Mouse (Mus musculus): ENCODE measurements around the gene Fkbp7. TPM values are rescaled to one million over a fixed set of nuclear protein-coding genes. Genes with fewer than 3 reads are reported as not detected.

The Fkbp7 gene
- polyA plus RNA-seq, 1 experiment from 2014 or later: 81.9 TPM

DNA sequence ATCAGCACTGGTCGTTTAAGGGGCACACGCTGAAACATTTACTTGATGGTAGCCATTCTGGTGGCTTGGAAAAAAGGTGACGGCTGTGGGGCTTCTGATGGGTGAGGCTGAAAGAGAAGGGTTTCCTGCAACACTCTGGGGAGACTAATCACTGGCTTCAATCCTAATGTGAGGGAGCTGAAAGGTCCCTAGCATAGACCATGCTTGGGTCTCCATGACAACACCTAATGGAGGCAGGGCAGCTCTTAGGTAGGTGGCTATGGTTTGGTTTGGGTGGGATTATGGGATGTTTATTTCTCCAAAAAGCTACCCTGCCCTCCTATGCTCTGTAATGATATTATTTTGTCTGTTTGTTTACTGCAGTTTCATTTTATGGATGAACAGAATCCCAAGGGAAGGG, 17.5 kb downstream of the Fkbp7 start:
- Histone ChIP-seq H3K4me3 (replicated peaks; ENCODE audit: low read length) (no peak overlapping the region), H3K9ac (ENCODE audit: low read length) (no peak overlapping the region), H3K4me2 (ENCODE audit: low read depth, low read length) (no peak overlapping the region), H3K27me3 (ENCODE audit: control insufficient read depth, insufficient read depth, low read length) (no peaks in the 10 kb centered on the region), H3K4me1 (ENCODE audit: control insufficient read depth, insufficient read depth, low read length) (no peaks in the 10 kb centered on the region), H3K36me3 (ENCODE audit: control insufficient read depth, insufficient read depth, low read length) (no peaks in the 10 kb centered on the region), H3K27ac (ENCODE audit: low read length) (no peak overlapping the region), H3K9me3 (replicated peaks; ENCODE audit: control insufficient read depth, low read length) (no peaks in the 10 kb centered on the region)
- WGBS: 79% methylated on average over 3 of the region's 3 CpGs
- ATAC-seq (ENCODE audit: insufficient read depth, low FRiP score): no peak

DNA sequence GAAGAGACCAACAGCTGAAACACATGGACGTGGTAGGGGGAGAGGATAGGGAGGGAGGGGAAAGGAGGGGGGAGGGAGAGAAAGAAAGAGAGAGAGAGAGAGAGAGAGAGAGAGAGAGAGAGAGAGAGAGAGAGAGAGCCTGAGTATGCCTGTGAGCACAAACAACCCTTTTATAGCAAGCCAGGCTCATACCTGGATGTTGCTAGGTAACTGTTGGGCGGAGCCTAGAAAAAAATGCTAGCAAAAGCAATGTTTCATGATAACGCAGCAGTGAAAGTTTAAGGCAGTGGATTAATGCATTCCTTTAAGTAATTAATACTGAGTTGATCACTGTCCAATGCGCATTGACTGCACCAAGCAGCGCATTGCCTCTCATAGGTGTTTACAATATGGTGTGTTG, 18.3 kb downstream of the Fkbp7 start:
- H3K4me2 ChIP-seq (ENCODE audit: low read depth, low read length): no peak overlapping the region
- 0 out of 2 replicates have a peak, but pooled peaks have one; percentile 37 for ATAC-seq (ENCODE audit: insufficient read depth, low FRiP score)
- no peaks in the 10 kb centered on the region for H3K27me3 ChIP-seq (ENCODE audit: control insufficient read depth, insufficient read depth, low read length)
- H3K4me3 ChIP-seq (replicated peaks; ENCODE audit: low read length): no peak overlapping the region
- 65% methylated on average over 5 of the region's 5 CpGs for WGBS
- no peak overlapping the region for H3K9ac ChIP-seq (ENCODE audit: low read length)
- no peaks in the 10 kb centered on the region for H3K4me1 ChIP-seq (ENCODE audit: control insufficient read depth, insufficient read depth, low read length)
- no peaks in the 10 kb centered on the region for H3K9me3 ChIP-seq (replicated peaks; ENCODE audit: control insufficient read depth, low read length)
- H3K36me3 ChIP-seq (ENCODE audit: control insufficient read depth, insufficient read depth, low read length): no peaks in the 10 kb centered on the region
- no peak overlapping the region for H3K27ac ChIP-seq (ENCODE audit: low read length)

DNA sequence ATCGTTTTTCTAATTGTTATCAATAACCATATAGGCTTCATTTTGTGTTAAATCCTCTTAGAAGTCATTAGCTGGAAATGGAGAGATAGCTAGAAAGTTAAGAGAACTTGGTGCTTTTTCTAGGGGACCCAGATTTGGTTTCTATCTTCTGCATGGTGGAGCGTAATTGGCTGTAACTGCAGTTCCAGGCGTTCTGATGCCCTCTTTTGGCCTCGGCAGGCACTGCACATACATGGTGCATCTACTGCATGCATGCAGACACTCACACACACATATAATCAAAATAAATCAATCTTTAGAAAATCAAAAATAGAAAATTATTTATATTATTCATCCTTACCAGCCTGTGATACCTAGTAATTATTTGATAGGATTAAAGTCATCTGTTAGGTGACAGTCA, 19.8 kb downstream of the Fkbp7 start:
- 93% methylated on average over 4 of the region's 4 CpGs for WGBS
- Histone ChIP-seq H3K27ac (ENCODE audit: low read length) (no peak overlapping the region), H3K27me3 (ENCODE audit: control insufficient read depth, insufficient read depth, low read length) (no peaks in the 10 kb centered on the region), H3K4me3 (replicated peaks; ENCODE audit: low read length) (no peak overlapping the region), H3K9ac (ENCODE audit: low read length) (no peak overlapping the region), H3K4me1 (ENCODE audit: control insufficient read depth, insufficient read depth, low read length) (peaks cover 5% of the 10 kb centered on the region; the same call in 1 of the 2 replicates), H3K9me3 (replicated peaks; ENCODE audit: control insufficient read depth, low read length) (no peaks in the 10 kb centered on the region), H3K4me2 (ENCODE audit: low read depth, low read length) (no peak overlapping the region), H3K36me3 (ENCODE audit: control insufficient read depth, insufficient read depth, low read length) (no peaks in the 10 kb centered on the region)
- ATAC-seq (ENCODE audit: insufficient read depth, low FRiP score): no peak

DNA sequence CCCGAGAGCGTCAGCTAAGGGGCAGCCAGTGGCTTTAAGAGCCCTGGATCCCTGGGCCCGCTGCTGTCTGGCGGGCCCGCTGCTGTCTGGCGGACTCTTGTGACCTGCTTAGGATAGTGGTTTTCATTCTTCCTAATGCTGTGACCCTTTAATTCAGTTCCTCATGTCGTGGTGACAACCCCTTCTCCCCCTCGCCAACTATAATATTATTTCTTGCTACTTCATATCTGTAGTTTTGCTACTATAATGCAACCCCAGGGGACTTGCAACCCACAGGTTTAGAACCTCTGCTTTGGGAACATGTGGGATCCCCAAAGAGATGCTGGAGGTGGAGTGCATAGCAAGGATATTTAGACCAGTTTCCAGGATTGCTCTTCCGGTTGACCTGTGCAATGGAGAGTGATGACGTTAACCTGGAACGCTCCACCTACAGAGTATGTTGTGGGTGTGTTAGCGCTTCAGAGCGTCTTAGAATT, 24.2 kb downstream of the Fkbp7 start:
- 23% methylated on average over 13 of the region's 13 CpGs for WGBS
- Histone ChIP-seq H3K9ac (ENCODE audit: low read length) (peak overlapping the region; percentile 73), H3K4me3 (replicated peaks; ENCODE audit: low read length) (peak overlapping the region; percentile 87), H3K27ac (ENCODE audit: low read length) (peak overlapping the region; percentile 80), H3K36me3 (ENCODE audit: control insufficient read depth, insufficient read depth, low read length) (no peaks in the 10 kb centered on the region), H3K9me3 (replicated peaks; ENCODE audit: control insufficient read depth, low read length) (no peaks in the 10 kb centered on the region), H3K4me1 (ENCODE audit: control insufficient read depth, insufficient read depth, low read length) (peaks cover 15% of the 10 kb centered on the region), H3K27me3 (ENCODE audit: control insufficient read depth, insufficient read depth, low read length) (no peaks in the 10 kb centered on the region), H3K4me2 (ENCODE audit: low read depth, low read length) (peak overlapping the region; percentile 72)
- peak; percentile 12; the same call in 1 of the 2 replicates for ATAC-seq (ENCODE audit: insufficient read depth, low FRiP score)

DNA sequence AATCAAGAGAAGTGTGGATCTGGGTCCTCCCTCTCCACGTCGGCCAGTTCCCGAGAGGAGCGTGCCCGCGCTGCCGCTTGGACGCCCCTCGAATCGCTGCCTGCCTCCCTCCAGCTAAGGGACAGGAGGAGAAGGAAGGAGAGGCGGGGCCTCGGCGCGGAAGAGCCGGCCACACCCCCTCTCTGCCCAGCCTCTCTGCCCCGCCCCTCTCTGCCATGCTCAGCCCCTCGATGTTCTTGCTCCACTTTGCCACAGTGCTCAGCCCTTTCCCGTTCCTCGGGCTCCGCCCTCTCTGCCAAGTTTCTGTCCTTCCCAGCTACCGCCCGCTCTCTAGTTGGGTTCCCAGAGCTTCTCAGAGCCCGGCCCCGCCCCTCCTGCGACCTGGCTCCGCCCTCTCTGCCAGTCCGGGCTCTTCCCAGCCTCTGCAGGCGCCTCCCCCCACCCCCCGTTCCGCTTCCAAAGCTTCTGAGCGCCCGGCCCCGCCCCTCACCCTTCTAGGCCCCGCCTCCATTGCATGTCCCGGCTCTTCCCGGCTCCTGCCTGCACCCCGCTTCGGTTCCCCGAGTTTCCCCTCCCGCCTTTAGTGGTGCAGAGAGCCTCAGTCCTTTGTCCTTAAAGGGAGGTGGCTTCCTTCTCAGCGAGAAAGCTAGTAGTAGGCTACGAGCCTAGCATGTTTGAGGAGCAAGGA, 24.9 kb downstream of the Fkbp7 start, which contains the start of the genes Prkra and Pjvk:
Gene Prkra (minus strand): TSS at position 133 of the 688 bp plus-strand sequence.
Gene Pjvk (plus strand): TSS at position 594 of the 688 bp plus-strand sequence.
- Histone ChIP-seq H3K9ac (ENCODE audit: low read length) (peak within 1 kb of the TSS; percentile 93), H3K9me3 (replicated peaks; ENCODE audit: control insufficient read depth, low read length) (no peaks in the 10 kb centered on the region), H3K4me2 (ENCODE audit: low read depth, low read length) (peak within 1 kb of the TSS; percentile 91), H3K4me1 (ENCODE audit: control insufficient read depth, insufficient read depth, low read length) (peaks cover 15% of the 10 kb centered on the region), H3K36me3 (ENCODE audit: control insufficient read depth, insufficient read depth, low read length) (no peaks in the 10 kb centered on the region), H3K4me3 (replicated peaks; ENCODE audit: low read length) (peak within 1 kb of the TSS; percentile 87), H3K27me3 (ENCODE audit: control insufficient read depth, insufficient read depth, low read length) (no peaks in the 10 kb centered on the region), H3K27ac (ENCODE audit: low read length) (peak within 1 kb of the TSS; percentile 87)
- under 1% methylated on average over 41 of the region's 42 CpGs for WGBS
- peak; percentile 98 for ATAC-seq (ENCODE audit: insufficient read depth, low FRiP score)

DNA sequence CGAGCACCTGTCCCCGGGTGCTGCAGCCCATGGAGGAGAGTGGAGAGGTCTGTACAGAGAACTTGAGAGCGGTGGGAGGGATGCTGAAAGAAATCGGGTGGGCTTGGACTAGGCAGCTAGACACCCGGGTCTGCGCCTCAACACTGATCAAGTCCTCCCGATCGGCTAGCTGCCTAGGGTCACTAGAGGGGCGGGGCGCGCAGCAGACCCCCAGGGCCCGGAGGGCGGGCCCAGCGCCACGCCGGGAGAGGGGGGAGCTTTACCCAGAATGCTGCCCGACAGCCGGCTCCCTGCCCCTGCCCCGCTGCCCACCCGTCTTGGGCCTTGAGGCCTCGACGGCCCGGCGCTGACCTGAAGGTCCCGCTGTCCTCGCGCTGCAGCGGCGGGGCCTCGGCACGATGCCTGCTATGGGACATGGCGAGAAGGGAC, 25.5 kb downstream of the Fkbp7 start:
- WGBS: 1% methylated on average over 32 of the region's 32 CpGs
- peaks cover 15% of the 10 kb centered on the region for H3K4me1 ChIP-seq (ENCODE audit: control insufficient read depth, insufficient read depth, low read length)
- H3K27ac ChIP-seq (ENCODE audit: low read length): peak overlapping the region; percentile 87
- H3K9ac ChIP-seq (ENCODE audit: low read length): peak overlapping the region; percentile 93
- ATAC-seq (ENCODE audit: insufficient read depth, low FRiP score): peak; percentile 35; the same call in 1 of the 2 replicates
- no peaks in the 10 kb centered on the region for H3K27me3 ChIP-seq (ENCODE audit: control insufficient read depth, insufficient read depth, low read length)
- H3K9me3 ChIP-seq (replicated peaks; ENCODE audit: control insufficient read depth, low read length): no peaks in the 10 kb centered on the region
- peaks cover 1% of the 10 kb centered on the region; the same call in 1 of the 2 replicates for H3K36me3 ChIP-seq (ENCODE audit: control insufficient read depth, insufficient read depth, low read length)
- peak overlapping the region; percentile 87 for H3K4me3 ChIP-seq (replicated peaks; ENCODE audit: low read length)
- H3K4me2 ChIP-seq (ENCODE audit: low read depth, low read length): peak overlapping the region; percentile 91

DNA sequence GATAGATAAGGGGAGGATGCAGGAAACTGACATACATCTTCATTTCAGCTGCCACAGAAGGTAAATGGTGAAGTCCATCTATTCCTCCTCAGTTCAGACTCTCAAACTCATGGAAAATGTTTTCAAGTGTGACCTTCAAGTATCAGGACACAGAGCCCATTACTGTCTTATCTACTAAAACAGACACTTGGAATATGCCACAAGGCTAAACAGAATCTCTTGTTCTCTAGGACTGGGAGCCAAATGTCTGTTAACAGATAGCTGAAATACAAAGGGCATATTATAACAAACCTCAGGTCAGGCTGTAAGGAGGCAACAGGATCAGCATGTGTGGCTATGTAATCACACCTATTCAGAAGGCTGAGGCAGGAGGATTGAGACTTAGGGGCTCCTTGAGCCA, 29.1 kb downstream of the Fkbp7 start:
- H3K9ac ChIP-seq (ENCODE audit: low read length): no peak overlapping the region
- H3K36me3 ChIP-seq (ENCODE audit: control insufficient read depth, insufficient read depth, low read length): peaks cover 10% of the 10 kb centered on the region
- peaks cover 13% of the 10 kb centered on the region for H3K4me1 ChIP-seq (ENCODE audit: control insufficient read depth, insufficient read depth, low read length)
- no peak overlapping the region for H3K4me3 ChIP-seq (replicated peaks; ENCODE audit: low read length)
- H3K4me2 ChIP-seq (ENCODE audit: low read depth, low read length): no peak overlapping the region
- no peak overlapping the region for H3K27ac ChIP-seq (ENCODE audit: low read length)
- H3K9me3 ChIP-seq (replicated peaks; ENCODE audit: control insufficient read depth, low read length): no peaks in the 10 kb centered on the region
- no peaks in the 10 kb centered on the region for H3K27me3 ChIP-seq (ENCODE audit: control insufficient read depth, insufficient read depth, low read length)
- ATAC-seq (ENCODE audit: insufficient read depth, low FRiP score): no peak

DNA sequence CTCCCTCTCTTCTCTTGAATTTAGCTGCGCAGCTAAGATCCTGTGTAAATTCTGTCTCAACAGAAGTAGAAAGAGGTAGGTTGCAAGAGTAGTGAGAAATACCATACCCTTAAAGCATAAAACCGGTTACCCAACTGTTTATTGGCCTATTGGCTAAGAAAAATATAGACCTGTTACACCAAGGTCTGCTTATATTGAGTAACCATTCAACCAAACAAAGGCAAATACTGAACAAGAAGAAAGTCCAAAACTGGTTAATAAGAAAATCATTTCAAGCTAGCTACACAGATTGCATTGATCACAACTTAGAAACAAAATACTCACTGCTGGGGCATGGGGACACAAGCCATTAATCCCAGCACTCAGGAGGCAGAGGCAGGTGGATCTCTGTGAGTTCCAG, 33.3 kb downstream of the Fkbp7 start:
- WGBS: 97% methylated on average over 2 of the region's 2 CpGs
- Histone ChIP-seq H3K27me3 (ENCODE audit: control insufficient read depth, insufficient read depth, low read length) (no peaks in the 10 kb centered on the region), H3K27ac (ENCODE audit: low read length) (no peak overlapping the region), H3K4me2 (ENCODE audit: low read depth, low read length) (no peak overlapping the region), H3K9ac (ENCODE audit: low read length) (no peak overlapping the region), H3K36me3 (ENCODE audit: control insufficient read depth, insufficient read depth, low read length) (peaks cover 21% of the 10 kb centered on the region), H3K9me3 (replicated peaks; ENCODE audit: control insufficient read depth, low read length) (no peaks in the 10 kb centered on the region), H3K4me1 (ENCODE audit: control insufficient read depth, insufficient read depth, low read length) (no peaks in the 10 kb centered on the region), H3K4me3 (replicated peaks; ENCODE audit: low read length) (no peak overlapping the region)
- no peak for ATAC-seq (ENCODE audit: insufficient read depth, low FRiP score)

DNA sequence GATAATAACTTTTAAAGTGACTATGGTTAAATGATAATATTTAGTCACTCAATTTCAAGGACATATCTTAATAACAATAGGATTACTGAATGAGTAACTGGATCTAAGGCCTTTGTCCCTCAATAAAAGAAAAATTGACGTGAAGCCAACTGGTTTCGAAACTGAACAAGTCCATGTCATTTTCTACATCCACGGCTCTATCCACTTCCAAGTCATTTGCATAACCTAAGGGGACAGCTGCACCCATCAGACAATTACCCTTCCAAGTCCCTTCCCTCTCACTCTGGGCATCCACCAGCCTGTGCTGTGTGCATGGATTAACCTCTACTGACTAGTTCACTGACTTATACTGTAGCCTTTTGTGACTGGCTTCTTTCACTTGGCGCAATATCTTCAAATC, 41.3 kb downstream of the Fkbp7 start:
- no peaks in the 10 kb centered on the region for H3K27me3 ChIP-seq (ENCODE audit: control insufficient read depth, insufficient read depth, low read length)
- no peak overlapping the region for H3K9ac ChIP-seq (ENCODE audit: low read length)
- no peak overlapping the region for H3K4me2 ChIP-seq (ENCODE audit: low read depth, low read length)
- H3K27ac ChIP-seq (ENCODE audit: low read length): no peak overlapping the region
- no peak overlapping the region for H3K4me3 ChIP-seq (replicated peaks; ENCODE audit: low read length)
- 0 out of 2 replicates have a peak, but pooled peaks cover 2% of the 10 kb centered on the region for H3K9me3 ChIP-seq (replicated peaks; ENCODE audit: control insufficient read depth, low read length)
- H3K4me1 ChIP-seq (ENCODE audit: control insufficient read depth, insufficient read depth, low read length): no peaks in the 10 kb centered on the region
- peaks cover 43% of the 10 kb centered on the region for H3K36me3 ChIP-seq (ENCODE audit: control insufficient read depth, insufficient read depth, low read length)
- no peak for ATAC-seq (ENCODE audit: insufficient read depth, low FRiP score)
- 93% methylated on average over 4 of the region's 4 CpGs for WGBS

Measured in stomach, embryonic 16.5 days (tissue).